Mouse (Mus musculus): ENCODE results near the gene Lonrf2.

GRCm38 (mm10) chr1:38777500-38777899 lies 59.0 kb downstream of the Lonrf2 start:
- TF ChIP-seq POLR2A (IDR thresholded peaks at IDR 0.05; ENCODE audit: borderline replicate concordance, low read depth, low read length) (no peak), CTCF (IDR thresholded peaks at IDR 0.05; ENCODE audit: low read depth, low read length) (no peak)

Measured in bone marrow macrophage, adult 2 months (primary cell).